Mouse (Mus musculus) hindbrain, postnatal 0 days (tissue): ENCODE data around the gene Rad18. TPM values are rescaled to one million over a fixed set of nuclear protein-coding genes. Genes with fewer than 3 reads are reported as not detected.

ENCODE experiments used
- ATAC-seq: fragments of 200-750 bp; cut with Nextera tagmentation; 2 replicates; pipeline ENCODE4 v1.8.0; 2017; ENCODE audit warnings: mild to moderate bottlenecking, moderate TSS enrichment, moderate library complexity
- DNase-seq: peaks from one replicate; pipeline ENCODE4 v3.0.0-alpha.2; 2015; ENCODE audit warnings: low spot score
- H3K27ac ChIP-seq: fragments of 300-500 bp; sonication (generic); 2 replicates; pipeline ENCODE4 v1.5.1; 2014; ENCODE audit warnings: mild to moderate bottlenecking
- H3K27me3 ChIP-seq: fragments of 300-500 bp; sonication (generic); 2 replicates; pipeline ENCODE4 v1.6.1; 2014; ENCODE audit warnings: low read length, mixed read lengths; ENCODE audit not compliant: insufficient read depth
- H3K36me3 ChIP-seq: fragments of 300-500 bp; sonication (generic); 2 replicates; pipeline ENCODE4 v1.6.1; 2014; ENCODE audit warnings: low read length, mixed read lengths; ENCODE audit not compliant: insufficient read depth
- H3K4me1 ChIP-seq: fragments of 300-500 bp; sonication (generic); 2 replicates; pipeline ENCODE4 v1.6.1; 2014; ENCODE audit warnings: antibody characterized with exemption, low read length, mixed read lengths; ENCODE audit not compliant: insufficient read depth
- H3K4me2 ChIP-seq: fragments of 300-500 bp; sonication (generic); 2 replicates; pipeline ENCODE4 v1.6.1; 2014; ENCODE audit warnings: low read depth, mild to moderate bottlenecking, low read length, moderate library complexity, mixed read lengths
- H3K4me3 ChIP-seq: fragments of 300-500 bp; sonication (generic); 2 replicates; pipeline ENCODE4 v1.5.1; 2014; ENCODE audit warnings: low read length
- H3K9ac ChIP-seq: fragments of 300-500 bp; sonication (generic); replicated peaks from 2 replicates; pipeline ENCODE4 v1.6.1; 2014; ENCODE audit warnings: mild to moderate bottlenecking, low read length, moderate library complexity, mixed read lengths
- H3K9me3 ChIP-seq: fragments of 300-500 bp; sonication (generic); 2 replicates; pipeline ENCODE4 v1.6.1; 2016; ENCODE audit warnings: low read length, mixed read lengths
- CTCF ChIP-seq: IDR thresholded peaks from 2 replicates; pipeline ENCODE4 v1.5.1; 2016; ENCODE audit warnings: antibody characterized with exemption, control low read depth, low read depth
- WGBS: fragments of 180-500 bp; shearing (Covaris S2); extraction: QIAGEN DNeasy Blood & Tissue Kit; methylation state at CpG from one replicate; pipeline ENCODE4 v1.1.7; 2014; 5-methylcytosine and 5-hydroxymethylcytosine counted together
- polyA plus RNA-seq: library from polyadenylated mRNA; unstranded; fragments of >200 nt; fragmentation: Nextera tagmentation; extraction: Ambion mirVana; gene quantifications from 2 replicates; pipeline ENCODE4 v1.2.1, GENCODE M21; 2015
- total RNA-seq: library from RNA; depleted of rRNA; stranded (reverse); fragments of >200 nt; gene quantifications from 2 replicates; pipeline ENCODE4 v1.2.3, GENCODE M21; 2014; rRNA removed

Gene Rad18
- 8.3 and 8.4 TPM in 2 replicates for total RNA-seq
- 18.1 and 18.2 TPM in 2 replicates for polyA plus RNA-seq

- Histone ChIP-seq H3K4me3 (peak within 1 kb of the TSS; percentile 71), H3K4me1 (no peaks in the 10 kb centered on the region), H3K9ac (peak within 1 kb of the TSS; percentile 60), H3K9me3 (no peaks in the 10 kb centered on the region), H3K36me3 (no peaks in the 10 kb centered on the region), H3K4me2 (peak within 1 kb of the TSS; percentile 87), H3K27ac (peak within 1 kb of the TSS; percentile 34; the same call in 1 of the 2 replicates), H3K27me3 (no peaks in the 10 kb centered on the region)
- ATAC-seq, result peak; percentile 95
- TF ChIP-seq CTCF, result no peak
- under 1% methylated on average over 77 of the region's 77 CpGs for WGBS
- DNase-seq, result peak; percentile 95
These were observed at the start of gene Rad18 for GRCm38 (mm10) chr6:112696056-112696950. Gene Rad18 (minus strand): TSS chr6:112696686.

- H3K36me3 ChIP-seq, result peaks cover 60% of the 10 kb centered on the region
- H3K9ac ChIP-seq, result no peak overlapping the region
- DNase-seq, result peak; percentile 33
- no peak overlapping the region for H3K27ac ChIP-seq
- no peak overlapping the region for H3K4me3 ChIP-seq
- H3K4me1 ChIP-seq, result no peaks in the 10 kb centered on the region
- peak; percentile 52 for TF ChIP-seq CTCF
- ATAC-seq, result peak; percentile 52; the same call in 1 of the 2 replicates
- 91% methylated on average over 2 of the region's 2 CpGs for WGBS
- H3K9me3 ChIP-seq, result no peaks in the 10 kb centered on the region
- no peaks in the 10 kb centered on the region for H3K27me3 ChIP-seq
- no peak overlapping the region for H3K4me2 ChIP-seq
These were observed 45.8 kb upstream of the Rad18 start for GRCm38 (mm10) chr6:112742297-112742696.

GRCm38 (mm10) chr6:112741766-112742165 lies 45.3 kb upstream of the Rad18 start:
- ATAC-seq (no peak), DNase-seq (no peak)
- H3K4me3 ChIP-seq, result no peak overlapping the region
- 85% methylated on average over 5 of the region's 5 CpGs for WGBS
- H3K36me3 ChIP-seq, result peaks cover 57% of the 10 kb centered on the region
- H3K27ac ChIP-seq, result no peak overlapping the region
- no peaks in the 10 kb centered on the region for H3K27me3 ChIP-seq
- no peak overlapping the region for H3K4me2 ChIP-seq
- H3K9me3 ChIP-seq, result no peaks in the 10 kb centered on the region
- H3K9ac ChIP-seq, result no peak overlapping the region
- no peak for TF ChIP-seq CTCF
- no peaks in the 10 kb centered on the region for H3K4me1 ChIP-seq

DNA sequence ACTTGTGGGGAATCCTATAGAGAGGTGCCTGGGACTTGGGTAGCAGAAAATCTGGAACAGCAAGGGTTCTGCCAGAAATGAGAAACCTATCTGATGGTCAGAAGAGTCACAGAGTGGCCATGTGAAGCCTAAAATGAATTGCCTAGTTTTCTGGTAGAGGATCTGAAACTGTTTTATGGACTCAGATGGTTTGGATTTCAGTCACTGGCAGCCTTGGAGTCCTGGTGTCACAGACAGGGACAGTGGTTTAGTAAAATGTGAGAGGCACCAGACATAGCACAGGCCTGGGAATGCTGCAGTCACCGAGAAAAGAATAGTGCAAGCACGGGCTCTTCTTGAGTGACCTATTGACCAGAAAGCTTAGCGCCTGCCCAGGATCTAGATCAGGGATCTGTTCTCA lies 43.1 kb upstream of the Rad18 start:
- H3K4me3 ChIP-seq, result no peak overlapping the region
- WGBS, result 96% methylated on average over 3 of the region's 3 CpGs
- no peak overlapping the region for H3K4me2 ChIP-seq
- no peak overlapping the region for H3K27ac ChIP-seq
- no peak for DNase-seq
- no peak overlapping the region for H3K9ac ChIP-seq
- H3K27me3 ChIP-seq, result no peaks in the 10 kb centered on the region
- H3K36me3 ChIP-seq, result peaks cover 54% of the 10 kb centered on the region
- no peaks in the 10 kb centered on the region for H3K4me1 ChIP-seq
- ATAC-seq, result no peak
- TF ChIP-seq CTCF, result no peak
- H3K9me3 ChIP-seq, result no peaks in the 10 kb centered on the region

- Histone ChIP-seq H3K9ac (no peak overlapping the region), H3K4me3 (no peak overlapping the region), H3K4me2 (no peak overlapping the region), H3K36me3 (peaks cover 58% of the 10 kb centered on the region), H3K27ac (no peak overlapping the region), H3K27me3 (no peaks in the 10 kb centered on the region), H3K4me1 (no peaks in the 10 kb centered on the region), H3K9me3 (no peaks in the 10 kb centered on the region)
- no peak for TF ChIP-seq CTCF
- DNase-seq (no peak), ATAC-seq (no peak)
- 84% methylated on average over 6 of the region's 6 CpGs for WGBS
These were observed 42.4 kb upstream of the Rad18 start for GRCm38 (mm10) chr6:112738924-112739323.

DNA sequence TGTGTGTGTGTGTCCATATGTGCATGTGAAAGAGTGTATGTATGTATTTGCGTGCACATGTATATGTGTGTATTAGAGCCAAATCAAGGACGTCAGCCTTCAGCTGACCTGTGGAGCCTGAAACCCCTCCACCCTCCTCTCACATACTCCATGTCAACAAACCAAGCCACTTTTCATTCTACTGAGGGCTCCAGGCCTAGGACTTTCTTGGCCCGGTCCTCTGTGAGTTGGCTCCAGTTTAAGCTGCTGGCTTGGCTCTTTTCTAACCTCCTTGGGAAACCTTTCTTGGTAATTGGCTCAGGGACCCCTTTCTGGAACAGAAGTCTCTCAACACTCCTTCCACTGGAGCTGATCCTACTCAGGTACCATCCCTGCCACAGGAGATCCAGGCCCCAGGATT lies 40.0 kb upstream of the Rad18 start:
- peak; percentile 53; the same call in 1 of the 2 replicates for ATAC-seq
- Histone ChIP-seq H3K9ac (no peak overlapping the region), H3K4me1 (no peaks in the 10 kb centered on the region), H3K4me2 (no peak overlapping the region), H3K9me3 (no peaks in the 10 kb centered on the region), H3K36me3 (peaks cover 63% of the 10 kb centered on the region), H3K27ac (no peak overlapping the region), H3K27me3 (no peaks in the 10 kb centered on the region), H3K4me3 (no peak overlapping the region)
- WGBS, result 70% methylated on average over 3 of the region's 3 CpGs
- peak; percentile 59 for DNase-seq
- TF ChIP-seq CTCF, result no peak

DNA sequence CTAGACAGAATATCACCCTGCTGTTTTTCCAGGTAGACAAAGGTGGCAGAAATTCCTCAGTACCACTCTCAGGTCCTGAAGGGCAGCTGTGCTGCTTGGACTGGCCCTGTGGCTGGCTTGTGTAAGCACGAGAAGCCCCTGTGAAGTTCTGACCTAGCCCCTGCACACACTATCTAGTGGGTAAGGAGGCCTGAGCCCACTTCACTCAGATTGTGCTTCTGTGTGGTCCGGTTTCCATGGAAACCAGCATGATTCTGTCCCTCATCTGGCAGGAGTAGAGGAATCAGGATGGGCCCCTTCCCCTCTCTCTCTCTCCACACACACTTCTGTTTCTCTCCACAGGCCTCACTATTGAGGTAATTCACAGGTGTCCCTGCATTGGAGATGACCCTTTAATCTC lies 38.6 kb upstream of the Rad18 start:
- no peak overlapping the region for H3K4me3 ChIP-seq
- H3K4me1 ChIP-seq, result no peaks in the 10 kb centered on the region
- 78% methylated on average over 2 of the region's 2 CpGs for WGBS
- no peak for TF ChIP-seq CTCF
- H3K9ac ChIP-seq, result 0 out of 2 replicates have a peak overlapping the region, but pooled peaks have one; percentile 13
- H3K36me3 ChIP-seq, result peaks cover 63% of the 10 kb centered on the region
- DNase-seq, result no peak
- H3K27ac ChIP-seq, result no peak overlapping the region
- no peak overlapping the region for H3K4me2 ChIP-seq
- H3K9me3 ChIP-seq, result no peaks in the 10 kb centered on the region
- no peak for ATAC-seq
- H3K27me3 ChIP-seq, result no peaks in the 10 kb centered on the region
